Comparison of ENCODE assay signal across 29 mouse cellular contexts in the genomic region with DNA sequence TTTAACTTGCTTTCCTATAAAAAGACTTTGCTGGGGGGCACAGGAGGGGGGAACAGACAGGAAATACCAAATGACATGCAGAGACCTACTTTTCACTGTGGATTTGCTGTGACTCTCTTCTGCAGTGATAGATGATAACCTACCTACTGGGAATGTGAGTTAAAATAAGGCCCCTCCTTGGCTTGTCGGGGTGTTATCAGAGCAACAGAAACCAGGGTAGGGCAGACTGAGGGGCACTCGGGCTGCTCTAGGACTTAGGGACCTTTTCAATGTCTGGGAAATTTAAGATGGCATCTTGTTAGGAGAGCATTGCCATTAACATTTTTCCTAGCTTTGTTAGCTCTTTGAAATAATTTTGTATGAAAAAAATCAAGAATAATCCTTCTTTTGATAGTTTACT. TPM values are rescaled to one million over a fixed set of nuclear protein-coding genes. Genes with fewer than 3 reads are reported as not detected.
"Had no signal": no experiment of that assay in that cellular context is flagged by ENCODE, and none has a peak within 500 bp of the region (broad histone marks: within the 10 kb centered on the region; RNA-seq: fewer than 3 reads in every experiment).

No protein-coding gene starts in this region.

- H3K4me3 ChIP-seq: heart, embryonic 10.5 days; heart, embryonic 12.5 days; heart, embryonic 15.5 days; hindbrain, embryonic 10.5 days; hindbrain, embryonic 12.5 days; hindbrain, embryonic 15.5 days; layer of hippocampus, adult 2 months; left cerebral cortex, adult 2 months; limb, embryonic 10.5 days; limb, embryonic 12.5 days had no signal

- H3K9me3 ChIP-seq: heart, embryonic 10.5 days; heart, embryonic 12.5 days; heart, embryonic 15.5 days; hindbrain, embryonic 10.5 days; hindbrain, embryonic 15.5 days; limb, embryonic 10.5 days; limb, embryonic 12.5 days had no signal

- H3K4me1 ChIP-seq: hindbrain, embryonic 12.5 days; hindbrain, embryonic 15.5 days had no signal

- H3K36me3 ChIP-seq: heart, embryonic 10.5 days; hindbrain, embryonic 10.5 days; hindbrain, embryonic 12.5 days; hindbrain, embryonic 15.5 days; limb, embryonic 12.5 days had no signal

- H3K27ac ChIP-seq: heart, embryonic 10.5 days; heart, embryonic 15.5 days; hindbrain, embryonic 10.5 days; hindbrain, embryonic 12.5 days; hindbrain, embryonic 15.5 days; hindbrain, postnatal 0 days; layer of hippocampus, adult 2 months; left cerebral cortex, adult 2 months had no signal

- DNase-seq: gastrocnemius, postnatal 25 days; heart, adult 18-20 months; heart, postnatal 4 days; kidney, adult 18-20 months; kidney, adult 8-10 months; kidney, postnatal 10 days; kidney, postnatal 25 days; kidney, postnatal 4 days had no signal

- ATAC-seq: forebrain, embryonic 16.5 days; hindbrain, postnatal 0 days; intestine, postnatal 0 days had no signal

- H3K9ac ChIP-seq: heart, embryonic 12.5 days; heart, embryonic 15.5 days; hindbrain, embryonic 12.5 days; hindbrain, embryonic 15.5 days; limb, embryonic 12.5 days had no signal

- H3K4me2 ChIP-seq: heart, embryonic 12.5 days; heart, embryonic 15.5 days; hindbrain, embryonic 12.5 days; hindbrain, embryonic 15.5 days; limb, embryonic 12.5 days had no signal

- H3K27me3 ChIP-seq: heart, embryonic 12.5 days; heart, embryonic 15.5 days; hindbrain, embryonic 12.5 days; hindbrain, embryonic 15.5 days; limb, embryonic 12.5 days had no signal

RNA-seq across cellular contexts. Expression of gene Mcm10, which starts 10.7 kb away (rescaled TPM):
- total RNA-seq: gastrocnemius, adult 8-10 months had no signal

RNA-seq across cellular contexts. Expression of gene Ucma, which starts 47.4 kb away (rescaled TPM):
- total RNA-seq: gastrocnemius, postnatal 25 days; granulocyte monocyte progenitor cell, adult 5-6 weeks; heart, adult 8-10 months; heart, postnatal 4 days; liver, adult 2 months had no signal
- polyA plus RNA-seq: forebrain, embryonic 16.5 days; heart, embryonic 10.5 days; heart, embryonic 12.5 days; heart, postnatal 0 days; hindbrain, embryonic 10.5 days; intestine, embryonic 14.5 days; intestine, postnatal 0 days; kidney, embryonic 14.5 days; kidney, embryonic 16.5 days; limb, embryonic 10.5 days; limb, embryonic 12.5 days; liver, adult 2 months had no signal
